Mouse (Mus musculus) megakaryocyte, embryonic 14.5 days (primary cell): ENCODE measurements at regions not wholly inside any gene's neighbourhood (a gene's known extent, or its start where the extent isn't known, plus 50 kb on each side); places are given as distances from the start of the nearest gene placed in this dataset.

ENCODE experiments used
- H3K27me3 ChIP-seq: replicated peaks from 2 replicates; pipeline ENCODE3; 2012; ENCODE audit warnings: inconsistent platforms
- H3K36me3 ChIP-seq: replicated peaks from 2 replicates; pipeline ENCODE3; 2012; ENCODE audit warnings: low read length, inconsistent platforms, mixed read lengths
- H3K4me1 ChIP-seq: 2 replicates; pipeline ENCODE4 v1.6.1; 2012; ENCODE audit warnings: inconsistent platforms
- H3K4me3 ChIP-seq: replicated peaks from 2 replicates; pipeline ENCODE3; 2012; ENCODE audit warnings: moderate library complexity, mild to moderate bottlenecking, inconsistent platforms
- H3K9me3 ChIP-seq: 2 replicates; pipeline ENCODE4 v1.6.1; 2012; ENCODE audit warnings: inconsistent platforms
- FLI1 ChIP-seq: IDR thresholded peaks from 2 replicates; pipeline ENCODE4 v1.6.1; 2012; ENCODE audit warnings: low read length, inconsistent platforms, mixed read lengths
- GATA1 ChIP-seq: IDR thresholded peaks from 3 replicates; pipeline ENCODE4 v1.6.1; 2012; ENCODE audit warnings: mixed read lengths, low read length, inconsistent platforms, borderline replicate concordance

DNA sequence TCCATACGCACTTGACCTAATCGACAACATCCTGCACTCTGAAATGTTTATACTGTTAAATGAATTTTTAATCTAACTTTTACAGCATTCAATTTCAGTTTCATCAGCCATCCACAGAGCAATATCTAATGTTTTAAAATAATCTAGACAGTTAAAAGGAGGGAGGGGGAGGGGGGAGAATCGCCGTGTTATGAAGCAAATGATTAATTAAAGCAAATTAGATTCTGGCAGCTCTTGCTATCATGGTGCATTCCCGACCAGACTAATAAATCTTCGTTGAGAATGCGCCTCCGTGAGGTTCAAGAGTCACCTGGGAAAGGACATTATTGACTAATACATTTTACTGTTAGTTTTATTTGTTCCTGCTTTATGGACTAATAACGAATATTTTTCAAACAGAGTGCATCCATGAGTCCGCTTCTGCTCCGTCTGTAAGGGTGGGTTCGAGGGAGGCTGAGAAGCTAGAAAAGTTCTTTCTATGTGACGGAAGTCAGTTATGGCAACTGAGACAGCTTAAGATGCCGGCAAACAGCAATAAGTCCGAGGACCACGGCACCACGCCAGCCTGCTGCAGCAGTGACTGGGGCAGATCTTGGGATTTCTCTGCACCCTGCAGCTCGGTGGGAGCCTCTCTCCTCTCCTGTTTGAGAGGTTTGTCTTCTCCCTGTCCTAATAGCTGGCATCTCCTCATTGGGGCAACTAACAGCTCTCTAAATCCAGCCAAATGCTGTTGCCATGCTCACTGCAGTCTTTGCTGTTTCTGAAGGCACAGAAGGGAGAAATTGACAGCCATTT, 347.4 kb upstream of the G2e3 start:
- Histone ChIP-seq H3K9me3 (peaks cover 27% of the 10 kb centered on the region), H3K4me1 (no peaks in the 10 kb centered on the region), H3K27me3 (no peaks in the 10 kb centered on the region), H3K4me3 (no peak overlapping the region), H3K36me3 (no peaks in the 10 kb centered on the region)
- no peak for TF ChIP-seq FLI1
- no peak for TF ChIP-seq GATA1

GRCm38 (mm10) chr12:50999295-51000237, 348.3 kb upstream of the G2e3 start:
- no peaks in the 10 kb centered on the region for H3K4me1 ChIP-seq
- H3K4me3 ChIP-seq: no peak overlapping the region
- H3K27me3 ChIP-seq: no peaks in the 10 kb centered on the region
- H3K9me3 ChIP-seq: peaks cover 21% of the 10 kb centered on the region
- H3K36me3 ChIP-seq: no peaks in the 10 kb centered on the region
- TF ChIP-seq FLI1: no peak
- no peak for TF ChIP-seq GATA1

- Histone ChIP-seq H3K36me3 (no peaks in the 10 kb centered on the region), H3K27me3 (no peaks in the 10 kb centered on the region), H3K4me3 (no peak overlapping the region), H3K4me1 (no peaks in the 10 kb centered on the region), H3K9me3 (peaks cover 13% of the 10 kb centered on the region)
- TF ChIP-seq GATA1 (no peak), FLI1 (no peak)
Measured at GRCm38 (mm10) chr12:50995664-50996063, 346.8 kb upstream of the Prkd1 start.

- Histone ChIP-seq H3K4me3 (no peak overlapping the region), H3K4me1 (no peaks in the 10 kb centered on the region), H3K27me3 (no peaks in the 10 kb centered on the region), H3K9me3 (peaks cover 3% of the 10 kb centered on the region; the same call in 1 of the 2 replicates), H3K36me3 (no peaks in the 10 kb centered on the region)
- TF ChIP-seq FLI1 (no peak), GATA1 (no peak)
Measured at GRCm38 (mm10) chr12:50989561-50990325, 340.8 kb upstream of the Prkd1 start.

- TF ChIP-seq GATA1 (no peak), FLI1 (no peak)
- peaks cover 10% of the 10 kb centered on the region for H3K9me3 ChIP-seq
- H3K27me3 ChIP-seq: no peaks in the 10 kb centered on the region
- no peaks in the 10 kb centered on the region for H3K4me1 ChIP-seq
- H3K4me3 ChIP-seq: no peak overlapping the region
- no peaks in the 10 kb centered on the region for H3K36me3 ChIP-seq
Measured at GRCm38 (mm10) chr12:50981318-50981717, 332.4 kb upstream of the Prkd1 start.

DNA sequence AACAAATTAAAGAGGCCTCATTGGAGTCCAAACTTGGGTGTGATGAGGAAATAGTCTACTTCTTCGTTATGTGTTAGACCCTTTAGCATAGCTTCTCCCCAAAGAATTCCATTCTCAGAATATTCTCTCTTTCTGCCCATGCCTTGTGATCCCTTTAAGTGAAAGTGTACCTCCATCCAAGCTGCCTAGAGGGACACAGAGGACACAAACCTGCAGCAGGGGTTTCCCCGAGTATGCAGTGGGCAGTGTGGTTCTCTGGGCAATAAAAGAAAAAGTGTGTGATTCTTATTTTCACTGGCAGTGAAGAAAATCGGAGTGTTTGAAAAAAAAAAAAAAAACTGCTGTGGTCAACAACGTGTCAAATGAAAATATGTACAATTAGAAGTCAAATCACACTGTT, 331.9 kb upstream of the Prkd1 start:
- Histone ChIP-seq H3K9me3 (peaks cover 10% of the 10 kb centered on the region), H3K27me3 (no peaks in the 10 kb centered on the region), H3K4me1 (no peaks in the 10 kb centered on the region), H3K4me3 (no peak overlapping the region), H3K36me3 (no peaks in the 10 kb centered on the region)
- no peak for TF ChIP-seq GATA1
- no peak for TF ChIP-seq FLI1

- Histone ChIP-seq H3K9me3 (no peaks in the 10 kb centered on the region; the same call in none of the 2 replicates), H3K4me1 (no peaks in the 10 kb centered on the region), H3K36me3 (no peaks in the 10 kb centered on the region), H3K4me3 (no peak overlapping the region), H3K27me3 (no peaks in the 10 kb centered on the region)
- no peak for TF ChIP-seq GATA1
- TF ChIP-seq FLI1: no peak
Measured at GRCm38 (mm10) chr12:50970759-50971122, 321.8 kb upstream of the Prkd1 start.

DNA sequence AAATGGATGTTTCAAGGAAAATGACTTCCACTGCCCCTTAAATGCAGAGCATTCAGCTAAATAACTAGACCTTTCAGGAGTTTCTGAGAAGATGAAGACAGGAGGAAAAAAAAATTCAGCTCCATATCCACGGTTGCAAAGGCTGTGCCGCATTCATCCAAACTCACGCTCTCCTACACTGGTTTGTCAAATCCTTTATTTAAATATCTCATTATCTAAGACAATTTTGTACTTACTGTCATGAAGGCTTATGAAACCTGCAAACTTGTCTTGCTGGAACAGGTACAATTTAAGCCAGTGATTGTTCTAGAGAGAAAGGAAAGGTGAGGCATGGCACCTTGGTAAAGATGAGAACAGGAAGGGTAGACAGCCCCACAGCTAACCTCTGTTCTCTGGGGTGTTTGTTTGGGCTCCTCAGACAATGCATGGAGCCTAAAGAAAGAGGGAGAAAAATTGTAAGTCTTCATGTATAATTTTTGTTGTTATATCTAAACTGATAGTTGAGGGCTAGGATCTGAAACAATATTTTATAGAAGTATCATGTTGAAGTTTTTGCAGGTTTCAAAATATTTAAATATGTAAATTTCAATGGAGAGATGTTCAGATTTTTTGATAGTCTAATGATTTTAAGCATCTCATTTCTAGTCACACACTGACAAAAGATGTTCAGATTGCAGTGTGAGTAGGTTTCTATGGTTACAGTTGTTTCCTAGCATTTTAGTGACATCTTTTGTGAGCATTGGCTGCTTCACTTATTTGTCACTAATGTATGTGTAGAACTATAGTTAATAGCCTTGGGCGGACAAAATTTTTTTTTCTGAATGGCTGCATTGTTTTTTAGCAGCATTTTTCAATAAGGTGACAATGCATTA, 321.2 kb upstream of the Prkd1 start:
- no peaks in the 10 kb centered on the region for H3K4me1 ChIP-seq
- H3K4me3 ChIP-seq: no peak overlapping the region
- no peaks in the 10 kb centered on the region; the same call in none of the 2 replicates for H3K9me3 ChIP-seq
- no peaks in the 10 kb centered on the region for H3K36me3 ChIP-seq
- no peaks in the 10 kb centered on the region for H3K27me3 ChIP-seq
- TF ChIP-seq FLI1 (no peak), GATA1 (no peak)

DNA sequence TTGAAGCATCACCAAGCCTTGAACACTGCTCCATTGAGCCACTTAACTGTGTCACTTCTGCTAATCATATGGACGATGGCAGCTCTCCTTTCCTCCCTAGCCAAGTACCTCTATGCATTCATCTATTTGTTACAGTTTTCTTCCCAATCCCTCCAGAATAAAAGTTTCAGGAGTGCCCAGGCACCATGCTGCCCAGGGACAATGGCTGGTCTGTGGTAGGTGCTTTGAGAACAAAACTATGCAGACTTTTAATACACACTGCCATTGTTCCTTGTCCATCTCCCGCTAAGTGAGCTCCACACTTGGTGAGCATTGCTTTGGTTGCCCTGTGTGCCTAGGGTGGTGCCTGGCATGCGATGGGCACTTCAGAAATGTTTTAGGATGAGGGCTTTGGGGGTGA, 320.5 kb upstream of the Prkd1 start:
- Histone ChIP-seq H3K36me3 (no peaks in the 10 kb centered on the region), H3K27me3 (no peaks in the 10 kb centered on the region), H3K9me3 (peaks cover 4% of the 10 kb centered on the region), H3K4me3 (no peak overlapping the region), H3K4me1 (no peaks in the 10 kb centered on the region)
- TF ChIP-seq GATA1 (no peak), FLI1 (no peak)
